Mouse (Mus musculus) telencephalon, adult 2 months (tissue): ENCODE results near the gene Duox1.

Experiments used
- DNase-seq: peaks from one replicate; pipeline ENCODE4 v3.0.0-alpha.2; 2011; ENCODE audit warnings: low read depth, low spot score

Gene Duox1

GRCm38 (mm10) chr2:122354191-122354929 lies 38.9 kb downstream of the Duox1 start:
- no peak for DNase-seq

GRCm38 (mm10) chr2:122355389-122355788 lies 39.9 kb downstream of the Duox1 start:
- DNase-seq = no peak

- no peak for DNase-seq
Measured at GRCm38 (mm10) chr2:122356187-122356586, 40.7 kb downstream of the Duox1 start.

- DNase-seq = no peak
Measured at GRCm38 (mm10) chr2:122360310-122360709, 44.8 kb downstream of the Duox1 start.

GRCm38 (mm10) chr2:122361181-122361580 lies 45.7 kb downstream of the Duox1 start:
- no peak for DNase-seq

- no peak for DNase-seq
Measured at GRCm38 (mm10) chr2:122361868-122362621, 46.6 kb downstream of the Duox1 start.

- no peak for DNase-seq
Measured at GRCm38 (mm10) chr2:122362622-122363523, 47.4 kb downstream of the Duox1 start.

GRCm38 (mm10) chr2:122364352-122364944 lies 49.0 kb downstream of the Duox1 start:
- DNase-seq = no peak

- DNase-seq = no peak
Measured at GRCm38 (mm10) chr2:122365244-122365866, 49.9 kb downstream of the Duox1 start.

- DNase-seq = no peak
Measured at GRCm38 (mm10) chr2:122366039-122366438, 50.6 kb downstream of the Duox1 start.

- DNase-seq = no peak
Measured at GRCm38 (mm10) chr2:122366706-122367105, 51.2 kb downstream of the Duox1 start.

GRCm38 (mm10) chr2:122367181-122367580 lies 51.7 kb downstream of the Duox1 start:
- no peak for DNase-seq

GRCm38 (mm10) chr2:122367701-122368080 lies 52.2 kb downstream of the Duox1 start:
- DNase-seq = no peak

- DNase-seq = no peak
Measured at GRCm38 (mm10) chr2:122368081-122368971, 52.9 kb downstream of the Duox1 start.

- peak; percentile 80 for DNase-seq
Measured at GRCm38 (mm10) chr2:122368995-122369739, 53.7 kb downstream of the Duox1 start, which contains the start of gene Shf. Gene Shf (minus strand): TSS chr2:122369162.

GRCm38 (mm10) chr2:122370101-122370750 lies 54.8 kb downstream of the Duox1 start:
- no peak for DNase-seq

GRCm38 (mm10) chr2:122372067-122372466 lies 56.6 kb downstream of the Duox1 start:
- DNase-seq = no peak

GRCm38 (mm10) chr2:122372541-122372940 lies 57.1 kb downstream of the Duox1 start:
- no peak for DNase-seq

- DNase-seq = no peak
Measured at GRCm38 (mm10) chr2:122374012-122374411, 58.5 kb downstream of the Duox1 start.
